Mouse (Mus musculus) c-Kit-negative CD71-positive TER-119-positive erythroid progenitor cells, embryonic 14.5 days (primary cell): ENCODE data around the gene U2surp.
"Not testable (repeated sequence)": the region's sequence is repeated elsewhere in the genome, so short reads cannot be mapped to it uniquely, and the experiment has no call there.

Experiments
- DNase-seq: peaks from one replicate; pipeline ENCODE4 v3.0.0-alpha.2; 2013; ENCODE audit warnings: low read depth, low spot score

Gene U2surp

GRCm38 (mm10) chr9:95469011-95469576 is 42.7 kb downstream of the U2surp start:
- not testable (repeated sequence) for DNase-seq

GRCm38 (mm10) chr9:95464028-95464427 is 47.8 kb downstream of the U2surp start:
- no peak for DNase-seq

- DNase-seq, result no peak
Observed at GRCm38 (mm10) chr9:95451931-95452330, 59.9 kb downstream of the U2surp start.

- no peak for DNase-seq
Observed at GRCm38 (mm10) chr9:95450586-95450985, 61.2 kb downstream of the U2surp start.

- no peak for DNase-seq
Observed at GRCm38 (mm10) chr9:95442321-95442731, 69.5 kb downstream of the U2surp start.

- no peak for DNase-seq
Observed at GRCm38 (mm10) chr9:95437883-95438282, 73.9 kb downstream of the U2surp start.

- DNase-seq, result no peak
Observed at GRCm38 (mm10) chr9:95436294-95436613, 75.5 kb downstream of the U2surp start.

- DNase-seq, result no peak
Observed at GRCm38 (mm10) chr9:95435506-95436293, 76.1 kb downstream of the U2surp start.

GRCm38 (mm10) chr9:95428277-95428676 is 83.5 kb downstream of the U2surp start:
- no peak for DNase-seq

GRCm38 (mm10) chr9:95413911-95414310 is 97.9 kb downstream of the U2surp start:
- no peak for DNase-seq

- DNase-seq, result no peak
Observed at GRCm38 (mm10) chr9:95412047-95412446, 99.7 kb downstream of the U2surp start.

- DNase-seq, result no peak
Observed at GRCm38 (mm10) chr9:95407586-95408220, 104.1 kb downstream of the U2surp start.
